Comparison of ENCODE assay signal across 8 mouse cellular contexts in genomic region chr12:70975891-70976290, GRCm38 (mm10). TPM values are rescaled to one million over a fixed set of nuclear protein-coding genes. Genes with fewer than 3 reads are reported as not detected.
DNase-seq lines count a peak whose midpoint lies in the region; ATAC-seq and TF ChIP-seq lines count a peak whose summit lies in the region.

No protein-coding gene starts in this region.

- peak overlapping the region; percentile 50 for H3K4me2 ChIP-seq in lung, postnatal 0 days (replicated peaks; ENCODE audit: low read depth, low read length)
- H3K4me2 ChIP-seq in forebrain, embryonic 11.5 days (ENCODE audit: low read depth, low read length, severe bottlenecking), result peak overlapping the region; percentile 68
- peak overlapping the region; percentile 78 for H3K4me2 ChIP-seq in limb, embryonic 13.5 days (replicated peaks)
- peak overlapping the region; percentile 63 for H3K4me2 ChIP-seq in stomach, embryonic 15.5 days

- no peak for ATAC-seq in lung, postnatal 0 days
- ATAC-seq in forebrain, embryonic 11.5 days (replicated peaks; ENCODE audit: low FRiP score), result no peak
- ATAC-seq in limb, embryonic 13.5 days (ENCODE audit: low FRiP score, low read depth), result no peak
- no peak for ATAC-seq in stomach, embryonic 15.5 days (ENCODE audit: insufficient read depth, low FRiP score, low read depth)
- ATAC-seq in cerebellum, adult (ENCODE audit: insufficient number of reproducible peaks, low FRiP score, low TSS enrichment), result no peak

- H3K9ac ChIP-seq in lung, postnatal 0 days (replicated peaks; ENCODE audit: low read depth), result no peak overlapping the region
- H3K9ac ChIP-seq in forebrain, embryonic 11.5 days (ENCODE audit: low read length), result peak overlapping the region; percentile 93; the same call in 1 of the 2 replicates
- H3K9ac ChIP-seq in limb, embryonic 13.5 days, result peak overlapping the region; percentile 99
- H3K9ac ChIP-seq in stomach, embryonic 15.5 days, result no peak overlapping the region

- H3K9me3 ChIP-seq in lung, postnatal 0 days (ENCODE audit: low read length), result no peaks in the 10 kb centered on the region
- H3K9me3 ChIP-seq in forebrain, embryonic 11.5 days (ENCODE audit: control insufficient read depth, low read length), result no peaks in the 10 kb centered on the region
- H3K9me3 ChIP-seq in limb, embryonic 13.5 days, result no peaks in the 10 kb centered on the region
- H3K9me3 ChIP-seq in stomach, embryonic 15.5 days, result no peaks in the 10 kb centered on the region

- H3K36me3 ChIP-seq in lung, postnatal 0 days (ENCODE audit: insufficient read depth, low read length), result no peaks in the 10 kb centered on the region
- no peaks in the 10 kb centered on the region for H3K36me3 ChIP-seq in forebrain, embryonic 11.5 days (ENCODE audit: control insufficient read depth, insufficient read depth, low read length)
- peaks cover 27% of the 10 kb centered on the region for H3K36me3 ChIP-seq in limb, embryonic 13.5 days
- 0 out of 2 replicates have a peak, but pooled peaks cover 7% of the 10 kb centered on the region for H3K36me3 ChIP-seq in stomach, embryonic 15.5 days

- H3K27ac ChIP-seq in lung, postnatal 0 days (ENCODE audit: low read length), result no peak overlapping the region
- H3K27ac ChIP-seq in forebrain, embryonic 11.5 days (ENCODE audit: low read depth, low read length), result no peak overlapping the region
- no peak overlapping the region for H3K27ac ChIP-seq in limb, embryonic 13.5 days
- no peak overlapping the region for H3K27ac ChIP-seq in stomach, embryonic 15.5 days

- TF ChIP-seq CTCF in lung, postnatal 0 days (IDR thresholded peaks at IDR 0.05), result no peak

- H3K4me3 ChIP-seq in lung, postnatal 0 days (ENCODE audit: low read depth, low read length), result peak overlapping the region; percentile 76; the same call in 1 of the 2 replicates
- H3K4me3 ChIP-seq in forebrain, embryonic 11.5 days (ENCODE audit: low read depth, low read length), result peak overlapping the region; percentile 90
- peak overlapping the region; percentile 86 for H3K4me3 ChIP-seq in limb, embryonic 13.5 days
- peak overlapping the region; percentile 96 for H3K4me3 ChIP-seq in stomach, embryonic 15.5 days (replicated peaks)

- no peak for TF ChIP-seq EP300 in lung, postnatal 0 days (IDR thresholded peaks at IDR 0.05)

- 56% methylated on average over 3 of the region's 3 CpGs for WGBS in lung, postnatal 0 days
- 79% methylated on average over 3 of the region's 3 CpGs for WGBS in forebrain, embryonic 11.5 days
- WGBS in limb, embryonic 13.5 days, result 75% methylated on average over 3 of the region's 3 CpGs
- WGBS in stomach, embryonic 15.5 days, result 58% methylated on average over 3 of the region's 3 CpGs

- DNase-seq in lung, postnatal 0 days (ENCODE audit: low spot score), result no peak
- no peak for DNase-seq in lung, postnatal 36 days
- no peak for DNase-seq in forebrain, embryonic 11.5 days (ENCODE audit: low spot score)
- no peak for DNase-seq in left cerebral cortex, adult 8-10 months (ENCODE audit: low spot score in 2 of 2)
- no peak for DNase-seq in MN1 (ENCODE audit: low spot score)

- 0 out of 2 replicates have a peak, but pooled peaks cover 5% of the 10 kb centered on the region for H3K4me1 ChIP-seq in lung, postnatal 0 days (ENCODE audit: insufficient read depth, low read depth, low read length)
- H3K4me1 ChIP-seq in forebrain, embryonic 11.5 days (replicated peaks; ENCODE audit: control insufficient read depth, insufficient read depth, low read length), result peaks cover 5% of the 10 kb centered on the region
- H3K4me1 ChIP-seq in limb, embryonic 13.5 days, result peaks cover 13% of the 10 kb centered on the region
- peaks cover 4% of the 10 kb centered on the region for H3K4me1 ChIP-seq in stomach, embryonic 15.5 days

- H3K27me3 ChIP-seq in lung, postnatal 0 days (replicated peaks; ENCODE audit: insufficient read depth, low read length), result no peaks in the 10 kb centered on the region
- H3K27me3 ChIP-seq in forebrain, embryonic 11.5 days (ENCODE audit: control insufficient read depth, insufficient read depth, low read length), result no peaks in the 10 kb centered on the region
- H3K27me3 ChIP-seq in limb, embryonic 13.5 days, result no peaks in the 10 kb centered on the region
- H3K27me3 ChIP-seq in stomach, embryonic 15.5 days (replicated peaks), result no peaks in the 10 kb centered on the region

RNA-seq across cellular contexts. Expression of gene Psma3, which starts 1.5 kb away (rescaled TPM):
- 375 and 418 TPM in 2 replicates for polyA plus RNA-seq in lung, postnatal 0 days (2015; fragmentation: Nextera tagmentation; extraction: Ambion mirVana)
- polyA plus RNA-seq in forebrain, embryonic 11.5 days (2014; fragmentation: Nextera tagmentation; extraction: Ambion mirVana), result 502 and 601 TPM in 2 replicates
- 634 and 669 TPM in 2 replicates for polyA plus RNA-seq in limb, embryonic 13.5 days (2015; fragmentation: Nextera tagmentation; extraction: Ambion mirVana)
- 521 and 644 TPM in 2 replicates for polyA plus RNA-seq in stomach, embryonic 15.5 days (2015; fragmentation: Nextera tagmentation; extraction: Ambion mirVana)
- 100 to 1,000 TPM; 192 to 221 (median 205) TPM for total RNA-seq in left cerebral cortex, adult 8-10 months (2022)

RNA-seq across cellular contexts. Expression of gene Actr10, which starts 38.2 kb away (rescaled TPM):
- polyA plus RNA-seq in lung, postnatal 0 days (2015; fragmentation: Nextera tagmentation; extraction: Ambion mirVana), result 192 and 206 TPM in 2 replicates
- 251 and 261 TPM in 2 replicates for polyA plus RNA-seq in forebrain, embryonic 11.5 days (2014; fragmentation: Nextera tagmentation; extraction: Ambion mirVana)
- polyA plus RNA-seq in limb, embryonic 13.5 days (2015; fragmentation: Nextera tagmentation; extraction: Ambion mirVana), result 244 and 273 TPM in 2 replicates
- polyA plus RNA-seq in stomach, embryonic 15.5 days (2015; fragmentation: Nextera tagmentation; extraction: Ambion mirVana), result 184 and 210 TPM in 2 replicates
- total RNA-seq in left cerebral cortex, adult 8-10 months (2022), result 100 to 1,000 TPM; 149 to 186 (median 172) TPM

RNA-seq across cellular contexts. Expression of gene Arid4a, which starts 39.9 kb away (rescaled TPM):
- 42.9 and 45.1 TPM in 2 replicates for polyA plus RNA-seq in lung, postnatal 0 days (2015; fragmentation: Nextera tagmentation; extraction: Ambion mirVana)
- 35.7 and 38.1 TPM in 2 replicates for polyA plus RNA-seq in forebrain, embryonic 11.5 days (2014; fragmentation: Nextera tagmentation; extraction: Ambion mirVana)
- polyA plus RNA-seq in limb, embryonic 13.5 days (2015; fragmentation: Nextera tagmentation; extraction: Ambion mirVana), result 42.9 and 43.5 TPM in 2 replicates
- 37.1 and 37.8 TPM in 2 replicates for polyA plus RNA-seq in stomach, embryonic 15.5 days (2015; fragmentation: Nextera tagmentation; extraction: Ambion mirVana)
- 10 to 100 TPM; 30.3 to 37.8 (median 35.9) TPM for total RNA-seq in left cerebral cortex, adult 8-10 months (2022)

Comparison
In these comparisons a context has a peak if more than half of its experiments do, and no peak if none do; other contexts are left out.
1. H3K9ac ChIP-seq: peak in forebrain, embryonic 11.5 days (single experiment) and limb, embryonic 13.5 days (single experiment); none in lung, postnatal 0 days (single experiment) and stomach, embryonic 15.5 days (single experiment).
2. Peak in every context shown above with its lines, with median percentiles within 50 percentile points of each other: H3K4me2 ChIP-seq and H3K4me3 ChIP-seq.